In the genomic region with DNA sequence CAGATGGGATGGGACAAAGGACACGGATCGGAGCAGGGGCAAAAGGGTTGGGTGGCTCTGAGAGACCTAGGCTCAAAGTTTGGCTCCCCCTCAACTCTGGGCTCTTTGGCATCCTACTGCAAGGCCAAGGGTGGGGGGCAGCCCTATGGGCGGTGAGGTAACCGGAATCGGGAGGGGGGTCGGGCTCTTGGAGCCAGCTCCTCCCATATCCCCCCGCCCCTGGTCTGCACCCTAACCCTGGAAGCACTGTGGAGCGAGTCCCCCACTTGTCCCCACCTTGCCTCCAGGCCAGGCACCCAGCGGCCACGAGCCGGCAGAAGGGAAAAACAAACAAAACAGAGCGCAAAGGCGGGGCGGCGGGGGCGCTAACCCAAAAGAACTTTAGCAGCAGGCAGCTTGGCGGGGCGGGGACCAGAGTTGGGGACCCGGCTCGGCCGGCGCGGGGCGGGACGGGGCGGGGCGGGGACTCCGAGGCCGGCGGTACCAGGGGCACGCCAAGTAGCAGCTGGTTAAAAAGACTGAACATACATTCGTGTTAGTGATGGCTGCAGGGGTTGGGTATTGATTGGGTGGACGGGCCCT, we compare ENCODE assay signal across 9 mouse cellular contexts. TPM values are rescaled to one million over a fixed set of nuclear protein-coding genes. Genes with fewer than 3 reads are reported as not detected.
DNase-seq lines count a peak whose midpoint lies in the region; ATAC-seq and TF ChIP-seq lines count a peak whose summit lies in the region.
"Had no signal": no experiment of that assay in that cellular context is flagged by ENCODE, and none has a peak within 500 bp of the region (broad histone marks: within the 10 kb centered on the region; RNA-seq: fewer than 3 reads in every experiment).

No protein-coding gene starts in this region.

- H3K27ac ChIP-seq in embryonic facial prominence, embryonic 15.5 days (replicated peaks) = no peak overlapping the region
- no peak overlapping the region for H3K27ac ChIP-seq in intestine, embryonic 14.5 days (ENCODE audit: low read depth)
- H3K27ac ChIP-seq in liver, embryonic 14.5 days = no peak overlapping the region
- H3K27ac ChIP-seq in olfactory bulb, adult 2 months (ENCODE audit: insufficient read depth, low read depth, low read length) = no peak overlapping the region

- no peaks in the 10 kb centered on the region for H3K36me3 ChIP-seq in embryonic facial prominence, embryonic 15.5 days
- no peaks in the 10 kb centered on the region for H3K36me3 ChIP-seq in intestine, embryonic 14.5 days (ENCODE audit: control insufficient read depth, insufficient read depth, low read length)
- H3K36me3 ChIP-seq in liver, embryonic 14.5 days (replicated peaks; ENCODE audit: control insufficient read depth, insufficient read depth, low read depth) = no peaks in the 10 kb centered on the region

- no peak for TF ChIP-seq CTCF in lung, adult 2 months (IDR thresholded peaks at IDR 0.05; ENCODE audit: insufficient read depth, low read length)
- no peak for TF ChIP-seq CTCF in liver, embryonic 14.5 days (IDR thresholded peaks at IDR 0.05; ENCODE audit: low read depth)
- TF ChIP-seq CTCF in olfactory bulb, adult 2 months (IDR thresholded peaks at IDR 0.05; ENCODE audit: insufficient read depth, low read depth, low read length) = no peak

- H3K4me2 ChIP-seq in embryonic facial prominence, embryonic 15.5 days (replicated peaks) = peak overlapping the region; percentile 90
- H3K4me2 ChIP-seq in intestine, embryonic 14.5 days (ENCODE audit: low read length) = peak overlapping the region; percentile 64
- H3K4me2 ChIP-seq in liver, embryonic 14.5 days (ENCODE audit: low read depth) = peak overlapping the region; percentile 47

- no peak for TF ChIP-seq EP300 in liver, embryonic 14.5 days (IDR thresholded peaks at IDR 0.05; ENCODE audit: low read depth)

- no peaks in the 10 kb centered on the region for H3K9me3 ChIP-seq in embryonic facial prominence, embryonic 15.5 days (replicated peaks)
- H3K9me3 ChIP-seq in intestine, embryonic 14.5 days (ENCODE audit: control insufficient read depth, low read length) = no peaks in the 10 kb centered on the region
- no peaks in the 10 kb centered on the region for H3K9me3 ChIP-seq in liver, embryonic 14.5 days (ENCODE audit: control insufficient read depth, low read length)

- H3K4me3 ChIP-seq in lung, adult 2 months (replicated peaks; ENCODE audit: extremely low read depth, low read depth, low read length) = no peak overlapping the region
- H3K4me3 ChIP-seq in embryonic facial prominence, embryonic 15.5 days (replicated peaks) = peak overlapping the region; percentile 45
- peak overlapping the region; percentile 25 for H3K4me3 ChIP-seq in intestine, embryonic 14.5 days (ENCODE audit: low read depth, low read length)
- peak overlapping the region in 1 of 2 experiments; percentile 14; a peak in 1 of 4 replicates for H3K4me3 ChIP-seq in liver, embryonic 14.5 days (ENCODE audit: insufficient read depth in 1 of 2, low read depth in 2 of 2, low read length in 2 of 2)
- H3K4me3 ChIP-seq in olfactory bulb, adult 2 months (ENCODE audit: insufficient read depth, low read depth, low read length) = peak overlapping the region; percentile 9; the same call in 1 of the 2 replicates

- peak; percentile 23 to 40 for DNase-seq in lung, adult 18-20 months
- no peak for DNase-seq in lung, adult 2 months
- no peak for DNase-seq in intestine, embryonic 14.5 days (ENCODE audit: low spot score)
- no peak for DNase-seq in liver, embryonic 14.5 days (ENCODE audit: low read depth in 3 of 3, low spot score in 3 of 3)
- DNase-seq in gastrocnemius, postnatal 25 days = no peak
- no peak for DNase-seq in layer of hippocampus, adult 9-10 months (ENCODE audit: low spot score)

- H3K9ac ChIP-seq in embryonic facial prominence, embryonic 15.5 days = peak overlapping the region; percentile 39; the same call in 1 of the 2 replicates
- no peak overlapping the region for H3K9ac ChIP-seq in intestine, embryonic 14.5 days (ENCODE audit: low read length)
- H3K9ac ChIP-seq in liver, embryonic 14.5 days (replicated peaks) = no peak overlapping the region

- H3K4me1 ChIP-seq in lung, adult 2 months (ENCODE audit: control insufficient read depth, insufficient read depth, low read length) = no peaks in the 10 kb centered on the region
- H3K4me1 ChIP-seq in embryonic facial prominence, embryonic 15.5 days = peaks cover 31% of the 10 kb centered on the region
- peaks cover 7% of the 10 kb centered on the region; the same call in 1 of the 2 replicates for H3K4me1 ChIP-seq in intestine, embryonic 14.5 days (replicated peaks; ENCODE audit: control insufficient read depth, insufficient read depth, low read length)
- peaks cover 0 to 5% of the 10 kb centered on the region in 2 experiments; a peak in 1 of 4 replicates for H3K4me1 ChIP-seq in liver, embryonic 14.5 days (replicated peaks; ENCODE audit: control insufficient read depth in 2 of 2, insufficient read depth in 2 of 2, low read length in 1 of 2)
- H3K4me1 ChIP-seq in olfactory bulb, adult 2 months (ENCODE audit: control insufficient read depth, insufficient read depth, low read length) = peaks cover 26% of the 10 kb centered on the region

- ATAC-seq in embryonic facial prominence, embryonic 15.5 days (ENCODE audit: insufficient number of reproducible peaks, low FRiP score, low TSS enrichment, low read depth) = 0 out of 2 replicates have a peak, but pooled peaks have one; percentile 36
- ATAC-seq in intestine, embryonic 14.5 days (replicated peaks; ENCODE audit: low FRiP score, low TSS enrichment, low read depth) = peak; percentile 30
- no peak for ATAC-seq in liver, embryonic 14.5 days (ENCODE audit: insufficient read depth)

- TF ChIP-seq POLR2A in lung, adult 2 months (IDR thresholded peaks at IDR 0.05; ENCODE audit: borderline replicate concordance, extremely low read depth, low read depth, low read length) = no peak
- TF ChIP-seq POLR2A in olfactory bulb, adult 2 months (IDR thresholded peaks at IDR 0.05; ENCODE audit: insufficient read depth, low read depth, low read length) = no peak

- WGBS in lung, adult 2 months = 2% methylated on average over 33 of the region's 33 CpGs
- whole genome bisulfite sequencing in embryonic facial prominence, embryonic 15.5 days = under 1% methylated on average over 33 of the region's 33 CpGs
- WGBS in intestine, embryonic 14.5 days = 1% methylated on average over 33 of the region's 33 CpGs
- 2% methylated on average over 33 of the region's 33 CpGs for WGBS in liver, embryonic 14.5 days (ENCODE audit: insufficient replicate concordance)
- WGBS in olfactory bulb, adult 2 months = 3% methylated on average over 33 of the region's 33 CpGs

- peaks cover 75% of the 10 kb centered on the region for H3K27me3 ChIP-seq in embryonic facial prominence, embryonic 15.5 days
- peaks cover 74% of the 10 kb centered on the region for H3K27me3 ChIP-seq in intestine, embryonic 14.5 days (replicated peaks; ENCODE audit: control insufficient read depth, insufficient read depth, low read length)
- peaks cover 51% of the 10 kb centered on the region for H3K27me3 ChIP-seq in liver, embryonic 14.5 days (ENCODE audit: control insufficient read depth, insufficient read depth, low read length)

RNA-seq across cellular contexts. Expression of a gene that starts 16.9 kb away (rescaled TPM):
- polyA plus RNA-seq in lung, adult 2 months (2012; rRNA removed) = not detected in 2 replicates
- 0.15 TPM in 1 of 2 replicates, not detected in the other for polyA plus RNA-seq in embryonic facial prominence, embryonic 15.5 days (2015; fragmentation: Nextera tagmentation; extraction: Ambion mirVana)
- polyA plus RNA-seq in intestine, embryonic 14.5 days (2014; fragmentation: Nextera tagmentation; extraction: Ambion mirVana) = not detected in 2 replicates
- polyA plus RNA-seq in liver, embryonic 14.5 days (2012; rRNA removed) = 0.03 and 0.04 TPM in 2 replicates
- 0.09 TPM in 1 of 2 replicates, not detected in the other for polyA plus RNA-seq in liver, embryonic 14.5 days (2014; fragmentation: Nextera tagmentation; extraction: Ambion mirVana)
- polyA plus RNA-seq in olfactory bulb, adult 2 months (2012; ENCODE audit: insufficient read depth, insufficient read length, low replicate concordance, missing spikeins) = not detected in 2 replicates
- not detected for total RNA-seq in gastrocnemius, postnatal 25 days (2021)
- total RNA-seq: adrenal gland, adult 18-20 months had no signal

RNA-seq across cellular contexts. Expression of a gene that starts 26.5 kb away (rescaled TPM):
- polyA plus RNA-seq in lung, adult 2 months (2012; rRNA removed) = 3.3 and 6.8 TPM in 2 replicates
- 3.5 and 3.6 TPM in 2 replicates for polyA plus RNA-seq in embryonic facial prominence, embryonic 15.5 days (2015; fragmentation: Nextera tagmentation; extraction: Ambion mirVana)
- polyA plus RNA-seq in intestine, embryonic 14.5 days (2014; fragmentation: Nextera tagmentation; extraction: Ambion mirVana) = 0.57 and 0.67 TPM in 2 replicates
- 0.05 TPM in 1 of 2 replicates, not detected in the other for polyA plus RNA-seq in liver, embryonic 14.5 days (2012; rRNA removed)
- not detected in 2 replicates for polyA plus RNA-seq in liver, embryonic 14.5 days (2014; fragmentation: Nextera tagmentation; extraction: Ambion mirVana)
- polyA plus RNA-seq in olfactory bulb, adult 2 months (2012; ENCODE audit: insufficient read depth, insufficient read length, low replicate concordance, missing spikeins) = not detected in 2 replicates
- under 1 TPM in 1 of 2 experiments, not detected in 1; 0.78 TPM for total RNA-seq in gastrocnemius, postnatal 25 days (2021)

RNA-seq across cellular contexts. Expression of a gene that starts 32.3 kb away (rescaled TPM):
- 0.17 and 0.19 TPM in 2 replicates for polyA plus RNA-seq in lung, adult 2 months (2012; rRNA removed)
- polyA plus RNA-seq in embryonic facial prominence, embryonic 15.5 days (2015; fragmentation: Nextera tagmentation; extraction: Ambion mirVana) = 0.15 and 0.18 TPM in 2 replicates
- 0.32 and 0.39 TPM in 2 replicates for polyA plus RNA-seq in intestine, embryonic 14.5 days (2014; fragmentation: Nextera tagmentation; extraction: Ambion mirVana)
- 0.02 and 0.04 TPM in 2 replicates for polyA plus RNA-seq in liver, embryonic 14.5 days (2012; rRNA removed)
- polyA plus RNA-seq in liver, embryonic 14.5 days (2014; fragmentation: Nextera tagmentation; extraction: Ambion mirVana) = not detected in 2 replicates
- not detected in 2 replicates for polyA plus RNA-seq in olfactory bulb, adult 2 months (2012; ENCODE audit: insufficient read depth, insufficient read length, low replicate concordance, missing spikeins)
- total RNA-seq in gastrocnemius, postnatal 25 days (2021) = 1 to 10 TPM in 1 of 2 experiments, under 1 TPM in 1; 0.77 to 1.4 TPM

RNA-seq across cellular contexts. Expression of a gene that starts 41.3 kb away (rescaled TPM):
- 0.78 and 2.0 TPM in 2 replicates for polyA plus RNA-seq in lung, adult 2 months (2012; rRNA removed)
- 40.4 and 41.0 TPM in 2 replicates for polyA plus RNA-seq in embryonic facial prominence, embryonic 15.5 days (2015; fragmentation: Nextera tagmentation; extraction: Ambion mirVana)
- 58.4 and 64.4 TPM in 2 replicates for polyA plus RNA-seq in intestine, embryonic 14.5 days (2014; fragmentation: Nextera tagmentation; extraction: Ambion mirVana)
- polyA plus RNA-seq in liver, embryonic 14.5 days (2012; rRNA removed) = 12.0 and 14.0 TPM in 2 replicates
- polyA plus RNA-seq in liver, embryonic 14.5 days (2014; fragmentation: Nextera tagmentation; extraction: Ambion mirVana) = 20.0 and 24.2 TPM in 2 replicates
- polyA plus RNA-seq in olfactory bulb, adult 2 months (2012; ENCODE audit: insufficient read depth, insufficient read length, low replicate concordance, missing spikeins) = not detected in 2 replicates
- total RNA-seq in gastrocnemius, postnatal 25 days (2021) = 1 to 10 TPM; 4.5 to 5.4 TPM

Comparison
In these comparisons a context has a peak if more than half of its experiments do, and no peak if none do; other contexts are left out.
1. DNase-seq: peak in lung, adult 18-20 months (2 of 2); none in lung, adult 2 months (single experiment), intestine, embryonic 14.5 days (single experiment), liver, embryonic 14.5 days (0 of 3), gastrocnemius, postnatal 25 days (single experiment) and layer of hippocampus, adult 9-10 months (single experiment).
2. Peak in every context shown above with its lines, with median percentiles within 50 percentile points of each other: H3K4me2 ChIP-seq.